Mouse (Mus musculus) embryonic fibroblast, embryonic 13.5 days (primary cell): ENCODE data around the gene Hoxb5.

Experiments used
- CTCF ChIP-seq: IDR thresholded peaks from 2 replicates; pipeline ENCODE4 v1.5.1; 2011; ENCODE audit warnings: mild to moderate bottlenecking, control low read depth, low read length, moderate library complexity, borderline replicate concordance; ENCODE audit not compliant: insufficient read depth
- POLR2A ChIP-seq: IDR thresholded peaks from 2 replicates; pipeline ENCODE4 v1.6.1; 2011; ENCODE audit warnings: low read depth, mild to moderate bottlenecking, control low read depth, low read length, moderate library complexity

GRCm38 (mm10) chr11:96310183-96310938, 7.2 kb downstream of the Hoxb5 start:
- TF ChIP-seq CTCF (no peak), POLR2A (no peak; the same call in 1 of the 2 replicates)
